8 mouse cellular contexts compared by ENCODE assay signal in genomic region chr16:22547741-22548140, GRCm38 (mm10).
DNase-seq lines count a peak whose midpoint lies in the region; ATAC-seq lines count a peak whose summit lies in the region.

No protein-coding gene starts in this region.

- 58% methylated on average over 10 of the region's 10 CpGs for WGBS in heart, embryonic 12.5 days
- WGBS in embryonic facial prominence, embryonic 14.5 days: 59% methylated on average over 10 of the region's 10 CpGs
- 56% methylated on average over 10 of the region's 10 CpGs for WGBS in intestine, embryonic 15.5 days
- 61% methylated on average over 10 of the region's 10 CpGs for WGBS in midbrain, embryonic 14.5 days

- intact Hi-C loops in heart, postnatal 14 days (cut with DNase I): loop anchor here (2.0 kb wide), 2 partner anchors 107 to 237 kb away; no protein-coding TSS in a partner anchor

- no peaks in the 10 kb centered on the region for H3K36me3 ChIP-seq in heart, embryonic 12.5 days
- no peaks in the 10 kb centered on the region for H3K36me3 ChIP-seq in embryonic facial prominence, embryonic 14.5 days (ENCODE audit: control insufficient read depth, insufficient read depth, low read length)
- no peaks in the 10 kb centered on the region for H3K36me3 ChIP-seq in intestine, embryonic 15.5 days
- no peaks in the 10 kb centered on the region for H3K36me3 ChIP-seq in midbrain, embryonic 14.5 days (ENCODE audit: control insufficient read depth, insufficient read depth, low read length)

- no peaks in the 10 kb centered on the region for H3K9me3 ChIP-seq in heart, embryonic 12.5 days (replicated peaks)
- no peaks in the 10 kb centered on the region for H3K9me3 ChIP-seq in embryonic facial prominence, embryonic 14.5 days (ENCODE audit: control insufficient read depth, low read length)
- H3K9me3 ChIP-seq in intestine, embryonic 15.5 days: no peaks in the 10 kb centered on the region
- no peaks in the 10 kb centered on the region for H3K9me3 ChIP-seq in midbrain, embryonic 14.5 days (ENCODE audit: control insufficient read depth, low read length)

- peak overlapping the region; percentile 52 for H3K4me3 ChIP-seq in heart, embryonic 12.5 days
- peak overlapping the region; percentile 40; the same call in 1 of the 2 replicates for H3K4me3 ChIP-seq in embryonic facial prominence, embryonic 14.5 days (ENCODE audit: low read depth, low read length)
- peak overlapping the region; percentile 42 for H3K4me3 ChIP-seq in intestine, embryonic 15.5 days (replicated peaks)
- 0 out of 2 replicates have a peak overlapping the region, but pooled peaks have one; percentile 34 for H3K4me3 ChIP-seq in midbrain, embryonic 14.5 days (replicated peaks; ENCODE audit: low read depth, low read length)

- peak overlapping the region; percentile 82; the same call in 1 of the 2 replicates for H3K27ac ChIP-seq in heart, embryonic 12.5 days (ENCODE audit: poor library complexity, severe bottlenecking)
- H3K27ac ChIP-seq in embryonic facial prominence, embryonic 14.5 days (replicated peaks; ENCODE audit: low read depth, low read length): no peak overlapping the region
- H3K27ac ChIP-seq in intestine, embryonic 15.5 days: no peak overlapping the region
- no peak overlapping the region for H3K27ac ChIP-seq in midbrain, embryonic 14.5 days (replicated peaks; ENCODE audit: low read depth, low read length)

- H3K9ac ChIP-seq in heart, embryonic 12.5 days: peak overlapping the region; percentile 67; the same call in 1 of the 2 replicates
- H3K9ac ChIP-seq in embryonic facial prominence, embryonic 14.5 days (ENCODE audit: low read depth, low read length): no peak overlapping the region; the same call in 1 of the 2 replicates
- H3K9ac ChIP-seq in intestine, embryonic 15.5 days: no peak overlapping the region
- no peak overlapping the region for H3K9ac ChIP-seq in midbrain, embryonic 14.5 days (replicated peaks; ENCODE audit: low read length)

- no peaks in the 10 kb centered on the region for H3K27me3 ChIP-seq in heart, embryonic 12.5 days (replicated peaks)
- H3K27me3 ChIP-seq in embryonic facial prominence, embryonic 14.5 days (replicated peaks; ENCODE audit: control insufficient read depth, insufficient read depth, low read length): no peaks in the 10 kb centered on the region
- H3K27me3 ChIP-seq in intestine, embryonic 15.5 days (replicated peaks): no peaks in the 10 kb centered on the region
- no peaks in the 10 kb centered on the region for H3K27me3 ChIP-seq in midbrain, embryonic 14.5 days (ENCODE audit: control insufficient read depth, insufficient read depth, low read length)

- H3K4me2 ChIP-seq in heart, embryonic 12.5 days: peak overlapping the region; percentile 73
- peak overlapping the region; percentile 75 for H3K4me2 ChIP-seq in embryonic facial prominence, embryonic 14.5 days (ENCODE audit: low read depth, low read length)
- peak overlapping the region; percentile 86 for H3K4me2 ChIP-seq in intestine, embryonic 15.5 days (replicated peaks)
- peak overlapping the region; percentile 71 for H3K4me2 ChIP-seq in midbrain, embryonic 14.5 days (ENCODE audit: low read length)

- peaks cover 65% of the 10 kb centered on the region for H3K4me1 ChIP-seq in heart, embryonic 12.5 days (replicated peaks)
- peaks cover 22% of the 10 kb centered on the region for H3K4me1 ChIP-seq in embryonic facial prominence, embryonic 14.5 days (ENCODE audit: control insufficient read depth, insufficient read depth, low read length)
- peaks cover 21% of the 10 kb centered on the region for H3K4me1 ChIP-seq in intestine, embryonic 15.5 days (replicated peaks)
- peaks cover 16% of the 10 kb centered on the region for H3K4me1 ChIP-seq in midbrain, embryonic 14.5 days (ENCODE audit: control insufficient read depth, insufficient read depth, low read length)

- ATAC-seq in heart, embryonic 12.5 days (ENCODE audit: insufficient number of reproducible peaks, low FRiP score): no peak
- ATAC-seq in embryonic facial prominence, embryonic 14.5 days (ENCODE audit: low read depth): no peak
- ATAC-seq in intestine, embryonic 15.5 days: peak; percentile 13; the same call in 1 of the 2 replicates
- ATAC-seq in midbrain, embryonic 14.5 days (ENCODE audit: low FRiP score, low TSS enrichment): no peak

- DNase-seq in heart, postnatal 14 days: no peak
- DNase-seq in embryonic facial prominence, embryonic 14.5 days (ENCODE audit: low spot score): no peak
- DNase-seq in midbrain, embryonic 14.5 days: no peak
- DNase-seq in layer of hippocampus, adult 9-10 months (ENCODE audit: low spot score): no peak
- no peak for DNase-seq in adrenal gland, postnatal 36 days
- no peak for DNase-seq in frontal cortex, postnatal 25 days (ENCODE audit: low spot score in 2 of 2)
